Mouse (Mus musculus) cortical plate, adult 2 months (tissue): Measurements from ENCODE around the gene Susd4. TPM values are rescaled to one million over a fixed set of nuclear protein-coding genes. Genes with fewer than 3 reads are reported as not detected.

Experiments used
- H3K27ac ChIP-seq: fragments of 200-500 bp; 2 replicates; pipeline ENCODE4 v1.5.1; 2012; ENCODE audit warnings: low read length, control low read depth, inconsistent platforms; ENCODE audit not compliant: insufficient read depth
- H3K4me1 ChIP-seq: fragments of 200-500 bp; 2 replicates; pipeline ENCODE4 v1.6.1; 2011; ENCODE audit warnings: low read length; ENCODE audit not compliant: control insufficient read depth, insufficient read depth
- H3K4me3 ChIP-seq: fragments of 200-500 bp; 2 replicates; pipeline ENCODE4 v1.5.1; 2011; ENCODE audit warnings: mild to moderate bottlenecking, low read length, control low read depth; ENCODE audit not compliant: insufficient read depth
- CTCF ChIP-seq: fragments of 200-500 bp; IDR thresholded peaks from 2 replicates; pipeline ENCODE4 v1.5.1; 2011; ENCODE audit warnings: mild to moderate bottlenecking, control low read depth, low read length; ENCODE audit not compliant: insufficient read depth; ENCODE audit errors: extremely low read depth
- POLR2A ChIP-seq: fragments of 200-500 bp; IDR thresholded peaks from 2 replicates; pipeline ENCODE4 v1.6.1; 2011; ENCODE audit warnings: mild to moderate bottlenecking, low read length, control low read depth; ENCODE audit not compliant: insufficient read depth; ENCODE audit errors: extremely low read depth
- polyA plus RNA-seq: library from polyadenylated mRNA; depleted of rRNA; stranded (reverse); fragments of >200 nt; gene quantifications from 2 replicates; pipeline ENCODE4 v1.2.3, GENCODE M21; 2012; rRNA removed

Gene Susd4
- polyA plus RNA-seq, 1 experiment = 128 TPM

GRCm38 (mm10) chr1:182935469-182935868, 171.8 kb downstream of the Susd4 start:
- H3K27ac ChIP-seq = no peak overlapping the region
- no peak for TF ChIP-seq CTCF
- no peak for TF ChIP-seq POLR2A
- no peaks in the 10 kb centered on the region for H3K4me1 ChIP-seq
- no peak overlapping the region for H3K4me3 ChIP-seq

GRCm38 (mm10) chr1:182937486-182938120, 173.9 kb downstream of the Susd4 start:
- H3K4me3 ChIP-seq = no peak overlapping the region
- H3K4me1 ChIP-seq = no peaks in the 10 kb centered on the region
- no peak for TF ChIP-seq CTCF
- no peak for TF ChIP-seq POLR2A
- H3K27ac ChIP-seq = no peak overlapping the region

GRCm38 (mm10) chr1:182941921-182942320, 178.3 kb downstream of the Susd4 start:
- H3K4me3 ChIP-seq = no peak overlapping the region
- no peak for TF ChIP-seq POLR2A
- no peak for TF ChIP-seq CTCF
- no peak overlapping the region for H3K27ac ChIP-seq
- H3K4me1 ChIP-seq = no peaks in the 10 kb centered on the region

GRCm38 (mm10) chr1:182943911-182944310, 180.3 kb downstream of the Susd4 start:
- TF ChIP-seq POLR2A (no peak), CTCF (no peak)

GRCm38 (mm10) chr1:182944638-182945037, 181.0 kb downstream of the Susd4 start:
- H3K27ac ChIP-seq = no peak overlapping the region
- H3K4me3 ChIP-seq = no peak overlapping the region
- TF ChIP-seq POLR2A = no peak
- no peak for TF ChIP-seq CTCF
- no peaks in the 10 kb centered on the region for H3K4me1 ChIP-seq

More at GRCm38 (mm10) chr1:182943911-182944310, 180.3 kb downstream of the Susd4 start:
- no peak overlapping the region for H3K27ac ChIP-seq
- no peaks in the 10 kb centered on the region for H3K4me1 ChIP-seq
- no peak overlapping the region for H3K4me3 ChIP-seq

GRCm38 (mm10) chr1:182945561-182945960, 181.9 kb downstream of the Susd4 start:
- no peak overlapping the region for H3K4me3 ChIP-seq
- H3K4me1 ChIP-seq = no peaks in the 10 kb centered on the region
- H3K27ac ChIP-seq = no peak overlapping the region
- TF ChIP-seq POLR2A (no peak), CTCF (no peak)

Other genes with a start within 250 kb of the Susd4 start
- gene Capn2, start 246.3 kb upstream of the Susd4 start, polyA plus RNA-seq = 61.4 and 63.3 TPM in 2 replicates
- 0.04 TPM in 1 of 2 replicates, not detected in the other for gene Capn8, start 198.9 kb upstream of the Susd4 start, polyA plus RNA-seq
- gene Ccdc185, start 14.7 kb upstream of the Susd4 start, polyA plus RNA-seq = not detected in 2 replicates
- 0.42 and 0.53 TPM in 2 replicates for gene Tlr5, start 190.9 kb downstream of the Susd4 start, polyA plus RNA-seq